Mouse (Mus musculus) effector memory CD4-positive, alpha-beta T cell, adult 5 months (primary cell): ENCODE data around the gene Tcl1b1. TPM values are rescaled to one million over a fixed set of nuclear protein-coding genes. Genes with fewer than 3 reads are reported as not detected.

Source experiments
- polyA plus RNA-seq: library from polyadenylated mRNA; unstranded; fragments of 100-300 nt; shearing (Covaris generic); gene quantifications from one replicate; pipeline ENCODE4 v1.2.1, GENCODE M21; 2017

The Tcl1b1 gene
- not detected for polyA plus RNA-seq

GRCm38 (mm10) chr12:105159390-105159789 is at the start of gene Tcl1b1:
TSS of gene Tcl1b1 (plus strand) at chr12:105159690.

GRCm38 (mm10) chr12:105145714-105146113 is 13.8 kb upstream of the Tcl1b1 start, which contains the start of gene Tcl1b2:
TSS of gene Tcl1b2 (plus strand) at chr12:105146014.

GRCm38 (mm10) chr12:105176044-105176443 is 16.6 kb downstream of the Tcl1b1 start, which contains the start of gene Tcl1b5:
TSS of gene Tcl1b5 (plus strand) at chr12:105176344.

GRCm38 (mm10) chr12:105190743-105191142 is 31.3 kb downstream of the Tcl1b1 start, which contains the start of gene Tcl1b3:
TSS of gene Tcl1b3 (plus strand) at chr12:105191043.

GRCm38 (mm10) chr12:105201657-105202056 is 42.2 kb downstream of the Tcl1b1 start, which contains the start of gene Tcl1b4:
TSS of gene Tcl1b4 (plus strand) at chr12:105201957.

Other genes with a start within 250 kb of the Tcl1b1 start
- gene Syne3, start 149.9 kb upstream of the Tcl1b1 start, polyA plus RNA-seq = 10.3 TPM
- 55.4 TPM for gene Glrx5, start 127.0 kb upstream of the Tcl1b1 start, polyA plus RNA-seq
- gene Tcl1b2, start 13.7 kb upstream of the Tcl1b1 start, polyA plus RNA-seq = not detected
- not detected for gene Tcl1b5, start 16.7 kb downstream of the Tcl1b1 start, polyA plus RNA-seq
- not detected for gene Tcl1b3, start 31.4 kb downstream of the Tcl1b1 start, polyA plus RNA-seq
- not detected for gene Tcl1b4, start 42.3 kb downstream of the Tcl1b1 start, polyA plus RNA-seq
- 0.29 TPM for gene Tcl1, start 63.1 kb downstream of the Tcl1b1 start, polyA plus RNA-seq
- not detected for gene Tunar, start 174.2 kb downstream of the Tcl1b1 start, polyA plus RNA-seq